Mouse (Mus musculus) MEL-GATA-1-ER (cell line): ENCODE data around the gene Fam83e.
A peak's percentile ranks its signal among the peaks of the same experiment; 100 is the strongest.

Experiments
- DNase-seq: peaks from one replicate; pipeline ENCODE4 v3.0.0-alpha.2; 2012; ENCODE audit warnings: low read depth; ENCODE audit errors: extremely low read depth

Gene Fam83e

GRCm38 (mm10) chr7:45720413-45721233 lies at the start of gene Fam83e:
TSS of gene Fam83e (plus strand) at chr7:45721212.
- no peak for DNase-seq

- no peak for DNase-seq
Measured at GRCm38 (mm10) chr7:45677627-45678295, 43.3 kb upstream of the Fam83e start.

GRCm38 (mm10) chr7:45678513-45678912 lies 42.5 kb upstream of the Fam83e start:
- no peak for DNase-seq

GRCm38 (mm10) chr7:45679966-45680621 lies 40.9 kb upstream of the Fam83e start:
- no peak for DNase-seq

GRCm38 (mm10) chr7:45681046-45681736 lies 39.8 kb upstream of the Fam83e start:
- peak; percentile 73 for DNase-seq

GRCm38 (mm10) chr7:45682144-45683126 lies 38.6 kb upstream of the Fam83e start:
- peak; percentile 66 for DNase-seq

DNA sequence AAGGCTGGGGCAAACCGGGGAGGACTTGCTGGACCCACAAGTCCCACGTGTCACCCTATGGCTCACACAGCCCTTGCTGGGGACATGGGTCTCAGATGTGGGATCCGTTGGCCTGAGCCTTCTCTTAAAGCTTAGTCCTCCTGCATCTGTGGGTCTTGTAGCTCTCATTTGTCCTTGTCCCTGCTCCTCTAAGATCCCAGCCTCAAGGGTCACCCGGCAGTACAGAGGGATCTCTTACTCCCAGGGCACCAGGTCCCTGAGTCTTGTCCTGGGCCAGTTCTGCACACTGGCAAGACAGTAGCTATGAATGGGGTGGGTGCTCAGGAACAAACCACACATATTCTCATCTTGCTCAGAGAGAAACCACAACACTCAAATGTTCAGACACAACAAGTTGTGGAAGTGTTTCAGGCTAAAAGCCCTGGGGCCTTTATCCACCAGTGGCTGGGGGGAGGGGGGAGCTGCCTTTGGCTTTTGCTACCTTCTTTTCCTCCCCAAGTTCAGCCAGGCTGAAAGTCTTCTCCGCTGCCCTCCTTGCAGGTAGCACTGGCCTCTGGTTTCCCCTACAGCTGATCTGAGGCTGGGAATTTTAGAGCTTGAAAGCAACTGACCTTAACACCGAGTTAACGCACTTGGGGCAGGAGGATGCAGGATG lies 37.5 kb upstream of the Fam83e start, which contains the start of gene Ntn5:
Gene Ntn5 (plus strand): TSS at position 627 of the 655 bp plus-strand sequence.
- DNase-seq = no peak

DNA sequence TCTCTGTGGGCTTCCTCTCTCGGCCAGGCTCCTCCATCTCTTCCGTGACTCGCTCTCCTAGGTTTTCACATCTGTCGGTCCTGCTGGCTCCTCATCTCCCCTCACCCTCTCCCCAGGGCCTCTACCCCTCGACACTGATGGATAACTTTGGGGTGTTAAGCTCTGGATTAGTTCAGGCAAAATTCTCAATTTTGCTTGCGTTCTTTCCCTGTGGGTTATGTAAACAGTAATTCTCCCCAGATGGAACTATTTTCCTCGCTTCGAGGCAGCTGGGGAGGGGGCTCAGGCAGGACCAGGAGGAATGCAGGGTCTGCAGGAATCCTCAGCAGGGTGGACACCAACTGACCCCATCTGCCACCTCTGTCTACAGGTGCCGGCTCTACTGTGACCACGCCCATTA lies 35.2 kb upstream of the Fam83e start:
- DNase-seq = no peak

GRCm38 (mm10) chr7:45686841-45687240 lies 34.2 kb upstream of the Fam83e start:
- no peak for DNase-seq

- no peak for DNase-seq
Measured at GRCm38 (mm10) chr7:45689099-45689498, 31.9 kb upstream of the Fam83e start.

DNA sequence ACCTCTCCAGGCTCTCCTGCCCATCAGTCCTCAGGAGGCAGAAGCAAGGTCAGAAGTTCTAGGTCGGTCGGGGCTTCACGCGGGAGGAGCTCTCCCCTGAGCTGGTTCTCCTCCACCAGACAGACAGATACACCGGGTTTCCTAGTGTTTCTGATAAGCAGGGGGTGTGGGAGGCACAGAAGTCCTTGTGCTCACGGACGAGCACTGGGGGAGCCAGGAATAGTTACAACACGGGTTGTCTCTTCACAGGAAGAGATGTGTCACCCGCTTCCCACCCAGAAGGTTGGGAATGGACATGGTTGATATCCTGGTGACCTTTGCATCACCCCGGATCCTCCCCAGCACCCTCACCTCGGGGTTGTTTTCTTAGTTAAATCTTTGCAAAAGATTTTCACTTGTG lies 31.2 kb upstream of the Fam83e start:
- no peak for DNase-seq

DNA sequence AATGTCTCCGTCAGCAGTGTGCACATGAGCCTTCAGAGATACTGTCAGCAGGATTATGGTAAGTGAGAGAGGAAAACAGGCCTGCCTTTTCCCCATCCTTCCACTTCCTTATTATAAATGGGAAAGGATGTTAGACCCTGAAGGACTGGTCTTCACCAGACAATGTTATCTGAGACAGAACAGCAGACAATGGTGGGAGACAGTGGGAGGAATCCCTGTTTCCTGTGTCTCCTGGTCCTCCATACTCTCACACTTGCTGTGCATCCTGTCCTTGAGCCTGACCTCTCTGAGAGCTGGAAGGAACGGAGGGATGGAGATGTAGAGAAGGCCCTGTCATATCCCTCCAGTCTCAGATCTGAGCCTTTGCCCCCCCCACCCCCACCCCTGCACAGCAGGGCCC lies 28.6 kb upstream of the Fam83e start:
- DNase-seq = no peak

DNA sequence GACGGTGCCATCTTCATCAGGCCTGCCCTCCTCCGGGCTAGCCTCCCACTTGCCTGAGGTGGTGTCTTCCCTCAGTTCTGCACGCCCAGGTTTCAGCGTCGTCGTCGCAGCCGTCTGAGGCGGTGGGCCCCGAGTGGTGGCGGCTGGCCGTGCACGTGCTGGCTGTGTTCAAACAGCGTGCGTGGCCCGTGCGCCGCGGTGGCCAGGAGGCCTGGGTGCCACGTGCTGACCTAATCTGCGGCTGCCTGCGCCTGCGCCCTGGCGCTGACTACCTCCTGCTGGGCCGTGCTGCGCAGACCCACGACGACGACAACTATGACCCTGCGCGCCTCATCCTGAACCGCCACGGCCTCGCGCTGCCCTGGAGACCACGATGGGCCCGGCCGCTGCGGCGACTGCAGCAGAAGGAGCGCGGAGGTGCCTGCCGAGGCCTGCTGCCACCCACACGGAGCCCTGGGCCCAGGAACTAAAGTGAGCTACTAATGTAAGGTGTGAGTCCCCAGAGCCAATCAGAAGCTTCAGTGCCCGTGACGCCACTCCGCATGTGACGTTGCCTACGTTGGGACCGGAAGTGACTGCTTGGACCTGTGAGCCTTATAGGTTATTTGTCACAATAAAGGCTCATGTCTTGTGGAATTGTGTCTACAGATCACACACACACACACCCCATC lies 27.0 kb upstream of the Fam83e start, which contains the start of gene Sec1:
Gene Sec1 (minus strand): TSS at position 482 of the 671 bp plus-strand sequence.
- DNase-seq = no peak

GRCm38 (mm10) chr7:45695098-45695497 lies 25.9 kb upstream of the Fam83e start:
- no peak for DNase-seq

DNA sequence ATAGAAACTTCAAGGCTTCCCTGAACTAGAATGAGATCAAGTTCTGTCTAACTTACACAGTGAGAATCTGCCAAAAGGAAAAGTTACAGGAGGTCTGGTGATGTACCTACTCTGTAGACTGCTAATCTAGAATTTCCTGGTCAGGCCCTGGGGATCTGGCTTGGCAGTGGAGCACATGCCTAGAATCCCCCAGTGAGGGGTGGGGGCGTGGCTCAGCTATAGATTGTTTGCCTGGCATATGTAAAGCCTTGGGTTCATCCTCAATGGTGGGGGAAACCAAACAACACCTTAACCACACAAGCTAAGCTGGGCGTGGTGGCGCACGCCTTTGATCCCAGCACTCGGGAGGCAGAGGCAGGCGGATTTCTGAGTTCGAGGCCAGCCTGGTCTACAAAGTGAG lies 23.1 kb upstream of the Fam83e start:
- DNase-seq = no peak

GRCm38 (mm10) chr7:45699523-45700141 lies 21.4 kb upstream of the Fam83e start, which contains the start of gene Car11:
TSS of gene Car11 (plus strand) at chr7:45699843.
- no peak for DNase-seq

- DNase-seq = peak; percentile 63
Measured at GRCm38 (mm10) chr7:45700301-45701015, 20.6 kb upstream of the Fam83e start.

GRCm38 (mm10) chr7:45701072-45701471 lies 19.9 kb upstream of the Fam83e start:
- DNase-seq = no peak
